Mouse (Mus musculus) right cerebral cortex, postnatal 10 days (tissue): Measurements from ENCODE around the gene Tgtp2.
A peak's percentile ranks its signal among the peaks of the same experiment; 100 is the strongest.
"Not testable (repeated sequence)": the region's sequence is repeated elsewhere in the genome, so short reads cannot be mapped to it uniquely, and the experiment has no call there.

Source experiments
- DNase-seq, 2 experiments: peaks; one replicate each; pipeline ENCODE4 v3.0.0; 2021; ENCODE audit warnings: low spot score in 2 of 2

Tgtp2 gene

DNA sequence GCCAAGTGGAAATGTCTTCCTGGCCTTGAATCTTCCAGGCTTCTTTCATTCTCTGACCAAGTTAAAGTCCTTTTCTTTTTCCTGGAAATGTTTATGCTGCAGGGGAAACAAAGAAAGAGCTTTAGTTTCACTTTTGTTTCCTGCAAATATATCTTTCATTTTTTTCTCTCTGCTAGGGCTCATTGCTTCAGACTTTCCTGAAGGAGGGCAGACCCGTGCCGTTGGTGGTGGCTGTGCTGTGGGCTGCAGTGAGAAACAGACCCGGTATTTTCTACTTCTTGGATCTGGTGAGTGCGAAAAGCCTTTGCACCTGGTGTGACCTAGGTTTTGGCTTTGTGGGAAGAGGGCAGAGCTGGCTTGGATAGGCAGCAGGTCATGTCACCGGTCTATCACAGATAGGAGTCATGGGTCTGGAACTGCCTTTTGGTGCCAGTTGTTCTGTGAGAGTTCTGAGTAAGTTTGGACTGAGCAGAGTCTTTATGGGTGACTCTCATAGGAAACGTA is 22.9 kb upstream of the Tgtp2 start:
- no peak for DNase-seq

DNA sequence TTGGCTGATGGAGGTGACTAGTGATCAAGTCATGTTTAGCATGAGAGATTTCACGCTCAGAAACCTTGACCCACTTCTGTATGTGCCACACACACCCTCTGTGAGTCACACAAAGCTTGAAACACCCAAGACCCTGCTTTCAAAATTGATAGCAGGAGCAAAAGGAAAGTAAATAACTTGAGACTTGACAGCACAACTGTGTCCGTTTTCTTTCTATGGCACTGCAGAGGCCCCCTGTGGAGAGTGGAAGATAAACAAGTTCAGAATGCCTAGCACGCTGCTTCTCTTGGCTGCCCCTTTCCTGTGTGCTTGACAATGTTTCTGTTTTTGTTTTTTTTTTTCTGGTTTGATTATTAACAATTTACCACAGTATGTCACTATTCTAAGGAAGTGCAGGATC is 20.9 kb upstream of the Tgtp2 start:
- no peak for DNase-seq

DNA sequence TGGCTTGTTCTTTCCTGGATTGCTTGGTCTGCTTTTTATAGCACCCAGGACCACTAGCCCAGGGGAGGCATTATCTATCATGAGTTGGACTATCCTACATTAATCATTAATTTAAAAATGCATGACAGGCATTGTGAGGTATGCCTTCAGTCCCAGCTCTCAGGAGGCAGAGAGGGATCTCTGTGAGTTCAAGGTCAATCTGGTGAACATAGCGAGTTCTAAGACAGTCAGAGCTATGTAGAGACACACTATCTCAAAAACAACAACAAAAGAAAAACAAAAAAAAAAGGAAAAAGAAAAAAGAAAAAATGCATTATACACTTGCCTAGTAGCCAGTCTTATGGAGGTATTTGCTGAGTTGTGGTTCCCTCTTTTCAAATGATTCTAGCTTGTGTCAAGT is 20.4 kb upstream of the Tgtp2 start:
- no peak for DNase-seq

- DNase-seq: no peak
Measured at GRCm38 (mm10) chr11:49083808-49084207, 19.8 kb upstream of the Tgtp2 start.

GRCm38 (mm10) chr11:49083146-49083545 is 19.1 kb upstream of the Tgtp2 start:
- DNase-seq: peak in 1 of 2 experiments; percentile 47

- DNase-seq: no peak
Measured at GRCm38 (mm10) chr11:49081886-49082285, 17.9 kb upstream of the Tgtp2 start.

- DNase-seq: no peak
Measured at GRCm38 (mm10) chr11:49081356-49081755, 17.4 kb upstream of the Tgtp2 start.

DNA sequence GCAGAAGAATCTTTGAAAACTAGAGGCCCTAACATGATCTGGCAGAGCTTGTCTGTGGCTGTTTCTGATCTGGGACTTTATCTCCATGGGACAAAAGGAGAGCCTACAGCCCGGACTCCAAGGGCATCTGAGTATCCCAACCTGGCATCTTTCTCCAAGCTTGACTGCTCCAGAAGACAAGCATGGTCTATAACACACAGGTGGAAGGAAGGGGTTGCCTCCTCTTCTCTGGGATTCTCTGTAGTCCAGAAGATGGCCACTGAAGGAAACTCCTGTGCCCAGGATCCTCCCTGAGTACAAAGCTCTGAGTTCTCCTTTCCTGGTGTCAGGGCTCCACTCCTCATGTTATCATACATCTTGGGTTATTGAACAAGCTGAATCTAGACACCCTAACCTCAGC is 16.6 kb upstream of the Tgtp2 start:
- DNase-seq: no peak

DNA sequence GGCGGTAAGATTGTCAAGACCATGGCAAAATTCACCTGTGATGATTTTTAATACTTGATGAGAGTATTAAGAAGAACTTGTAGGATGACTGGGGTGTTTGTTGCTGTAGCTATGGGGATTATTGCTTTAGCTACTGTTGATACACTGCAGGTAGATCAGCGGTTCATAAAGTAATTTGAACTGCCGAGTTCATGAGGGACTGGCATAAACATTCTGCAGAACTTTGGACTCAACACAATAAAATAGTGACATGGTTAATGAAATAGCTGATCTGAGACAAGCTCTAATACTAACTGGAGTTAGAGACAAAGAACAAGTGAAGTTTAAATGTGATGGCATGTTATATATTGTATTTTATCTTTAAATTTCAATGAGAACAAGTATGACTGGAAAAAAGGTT is 14.7 kb upstream of the Tgtp2 start:
- no peak for DNase-seq

- DNase-seq: no peak
Measured at GRCm38 (mm10) chr11:49077012-49077411, 13.0 kb upstream of the Tgtp2 start.

GRCm38 (mm10) chr11:49076001-49076757 is 12.2 kb upstream of the Tgtp2 start, which contains the start of gene Ifi47:
Gene Ifi47 (plus strand): TSS chr11:49076587.
- DNase-seq: not testable (repeated sequence)

- no peak for DNase-seq
Measured at GRCm38 (mm10) chr11:49068358-49068757, 4.4 kb upstream of the Tgtp2 start.

DNA sequence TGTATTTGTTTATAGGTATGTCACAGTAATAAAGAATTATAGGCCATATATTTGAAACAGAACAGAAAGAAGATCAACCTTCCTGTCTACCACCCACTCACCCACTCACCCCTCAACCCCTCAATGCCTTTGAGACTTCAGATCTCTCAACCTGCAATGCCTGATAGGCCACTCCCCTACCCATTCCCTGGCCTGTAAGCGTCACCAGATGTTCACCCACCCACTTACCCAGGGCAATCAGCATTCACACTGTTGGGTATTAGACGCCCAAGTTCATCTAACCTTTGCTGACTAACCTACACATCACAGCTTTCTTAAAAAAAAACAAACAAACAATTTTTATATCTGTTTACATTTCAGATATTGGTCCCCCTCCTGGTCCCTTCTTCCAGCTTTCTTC is 2.1 kb downstream of the Tgtp2 start:
- DNase-seq: not testable (repeated sequence)

DNA sequence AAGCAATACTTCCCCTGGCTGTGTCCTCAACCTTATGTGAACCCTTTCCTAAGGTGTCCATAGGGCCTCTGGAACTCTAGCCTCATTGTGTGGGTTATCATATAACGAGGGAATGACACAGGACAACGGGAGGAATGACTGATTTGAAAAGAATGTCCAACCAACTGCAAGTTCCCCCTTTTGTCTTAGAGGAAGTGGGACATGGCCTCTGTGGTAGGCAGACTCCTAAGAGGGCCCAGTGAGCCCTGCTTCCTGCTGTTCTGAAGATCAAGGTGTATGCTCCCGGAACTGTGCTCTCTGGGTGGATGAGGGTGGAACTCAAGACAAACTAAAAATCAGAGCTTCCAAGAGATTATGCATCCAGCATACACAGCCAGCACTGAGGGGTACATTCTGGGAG is 3.9 kb downstream of the Tgtp2 start:
- not testable (repeated sequence) for DNase-seq

- DNase-seq: not testable (repeated sequence)
Measured at GRCm38 (mm10) chr11:49051894-49052293, 12.1 kb downstream of the Tgtp2 start.

GRCm38 (mm10) chr11:49051093-49051891 is 12.7 kb downstream of the Tgtp2 start, which contains the start of gene 9930111J21Rik2:
Gene 9930111J21Rik2 (minus strand): TSS chr11:49051242.
- not testable (repeated sequence) for DNase-seq

- not testable (repeated sequence) for DNase-seq
Measured at GRCm38 (mm10) chr11:49050064-49050463, 13.9 kb downstream of the Tgtp2 start.

DNA sequence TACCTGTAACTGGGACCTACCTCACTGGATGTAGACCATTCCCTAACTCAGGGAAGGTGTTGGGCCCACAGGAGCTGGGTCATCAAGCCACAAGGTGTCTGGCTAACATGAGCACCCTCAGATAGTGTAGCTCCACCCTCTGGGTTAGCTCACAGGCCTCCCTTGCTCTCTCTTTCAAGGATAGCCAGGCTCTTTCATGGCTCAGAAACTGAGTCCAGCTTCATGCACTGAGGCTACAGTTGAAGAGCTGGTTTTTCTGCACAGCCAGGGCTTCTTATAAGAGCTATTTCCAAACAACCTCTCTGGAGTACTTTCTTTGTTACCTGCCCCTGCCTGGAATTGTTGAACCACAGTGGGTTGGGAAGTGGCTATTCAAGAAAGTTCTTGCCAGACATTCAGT is 51.9 kb downstream of the Tgtp2 start:
- DNase-seq: not testable (repeated sequence)
